ENCODE assay signal across 8 mouse cellular contexts in the genomic region with DNA sequence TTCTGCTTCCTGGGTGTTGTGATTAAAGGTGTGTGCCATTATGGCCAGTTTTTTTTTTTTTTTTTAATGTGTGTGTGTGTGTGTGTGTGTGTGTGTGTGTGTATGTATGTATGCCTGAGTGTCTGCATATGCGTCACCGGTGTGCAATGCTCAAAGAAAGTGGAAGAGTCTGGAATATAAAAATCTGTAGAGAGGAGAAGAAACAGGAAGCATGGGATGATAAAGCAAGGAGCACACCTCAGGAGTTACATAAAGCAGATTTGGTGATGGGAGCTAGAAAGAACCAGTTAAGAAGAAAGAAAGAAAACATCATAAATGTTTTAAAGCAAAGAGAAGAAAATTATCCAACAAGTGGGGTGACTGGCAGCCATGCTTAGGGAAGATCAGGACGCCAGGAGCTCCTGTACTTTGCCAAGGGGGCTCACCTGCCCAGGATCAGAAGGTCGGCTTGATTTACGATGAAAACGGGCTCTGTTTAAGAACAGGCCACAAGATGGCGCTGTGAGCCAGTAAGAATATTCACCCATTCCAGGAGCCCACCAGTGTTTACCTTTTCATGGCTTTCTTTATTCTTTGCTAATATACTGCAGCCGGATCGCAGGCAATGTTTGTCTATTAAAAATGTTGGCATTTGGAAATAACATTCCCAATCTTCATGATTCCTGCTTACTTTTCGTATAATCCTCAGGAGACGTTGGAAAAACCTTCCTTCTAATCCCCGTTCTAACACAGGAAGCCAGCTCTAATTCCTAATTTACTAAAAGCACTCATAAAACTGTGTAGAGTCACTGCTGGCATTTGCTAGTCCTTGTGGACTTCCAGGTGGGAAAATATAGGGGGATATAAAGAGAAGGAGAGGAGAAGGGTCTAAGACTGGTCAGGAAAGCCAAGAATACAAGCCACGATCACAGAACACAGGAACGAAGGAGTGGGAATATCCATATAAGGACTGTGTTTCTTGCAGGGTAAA.
DNase-seq lines count a peak whose midpoint lies in the region; ATAC-seq and TF ChIP-seq lines count a peak whose summit lies in the region.

No protein-coding gene starts in this region.

- peak; percentile 33 to 68 for DNase-seq in heart, adult 2 months
- no peak for DNase-seq in heart, postnatal 25 days (ENCODE audit: low spot score)
- peak; percentile 16 for DNase-seq in c-Kit-positive CD71-positive TER-119-negative erythroid progenitor cells, embryonic 14.5 days (ENCODE audit: low read depth)
- peak; percentile 85 for DNase-seq in hindlimb bud, embryonic 11.5 days (ENCODE audit: extremely low spot score, low read depth, low spot score)
- peak; percentile 80 to 84 for DNase-seq in left cerebral cortex, adult 18-20 months (ENCODE audit: low spot score in 2 of 2)
- peak; percentile 87 for DNase-seq in mesoderm, embryonic 11.5 days (ENCODE audit: low read depth, low spot score)
- DNase-seq in skeletal muscle tissue, adult 2 months (ENCODE audit: low read depth, low spot score), result peak; percentile 20

- intact Hi-C loops in heart, adult 2 months (cut with DNase I), result loop anchor here (1.0 to 10.0 kb wide), 6 partner anchors 321 to 1120 kb away; no protein-coding TSS in a partner anchor
- intact Hi-C loops in heart, postnatal 25 days (cut with DNase I), result loop anchor here (1.0 to 10.0 kb wide), 4 partner anchors 351 to 1118 kb away; no protein-coding TSS in a partner anchor

- TF ChIP-seq POLR2A in heart, adult 2 months (IDR thresholded peaks at IDR 0.05; ENCODE audit: insufficient read depth, low read depth, low read length), result no peak

- 0 out of 2 replicates have a peak, but pooled peaks have one; percentile 61 for TF ChIP-seq EP300 in heart, adult 2 months (IDR thresholded peaks at IDR 0.05; ENCODE audit: insufficient read depth, low read depth, low read length)

- 31% methylated on average over 14 of the region's 14 CpGs for WGBS in heart, adult 2 months
- 34% methylated on average over 14 of the region's 14 CpGs for WGBS in forebrain, embryonic 13.5 days

- H3K79me2 ChIP-seq in heart, adult 2 months (replicated peaks; ENCODE audit: control insufficient read depth, insufficient read depth, low read length), result no peaks in the 10 kb centered on the region

- TF ChIP-seq CTCF in heart, adult 2 months (IDR thresholded peaks at IDR 0.05), result peak; percentile 95

- no peak overlapping the region; the same call in 1 of the 2 replicates for H3K4me3 ChIP-seq in heart, adult 2 months
- no peak overlapping the region for H3K4me3 ChIP-seq in forebrain, embryonic 13.5 days

- no peaks in the 10 kb centered on the region for H3K4me1 ChIP-seq in heart, adult 2 months (ENCODE audit: control insufficient read depth, insufficient read depth, low read length)
- H3K4me1 ChIP-seq in forebrain, embryonic 13.5 days, result peaks cover 9% of the 10 kb centered on the region

- 0 out of 2 replicates have a peak, but pooled peaks cover 1% of the 10 kb centered on the region for H3K27me3 ChIP-seq in heart, adult 2 months (ENCODE audit: control insufficient read depth, insufficient read depth, low read length)
- H3K27me3 ChIP-seq in forebrain, embryonic 13.5 days, result no peaks in the 10 kb centered on the region

- no peaks in the 10 kb centered on the region for H3K36me3 ChIP-seq in heart, adult 2 months (ENCODE audit: control insufficient read depth, insufficient read depth, low read length)
- no peaks in the 10 kb centered on the region for H3K36me3 ChIP-seq in forebrain, embryonic 13.5 days (ENCODE audit: poor library complexity, severe bottlenecking)

- no peak overlapping the region for H3K9ac ChIP-seq in heart, adult 2 months (ENCODE audit: low read depth, low read length)
- no peak overlapping the region for H3K9ac ChIP-seq in forebrain, embryonic 13.5 days

- 0 out of 2 replicates have a peak overlapping the region, but pooled peaks have one; percentile 12 for H3K4me2 ChIP-seq in forebrain, embryonic 13.5 days

- H3K9me3 ChIP-seq in forebrain, embryonic 13.5 days (replicated peaks), result no peaks in the 10 kb centered on the region

- H3K27ac ChIP-seq in heart, adult 2 months, result no peak overlapping the region
- H3K27ac ChIP-seq in forebrain, embryonic 13.5 days, result no peak overlapping the region

- ATAC-seq in forebrain, embryonic 13.5 days, result peak; percentile 80
